Mouse (Mus musculus) small intestine, adult 2 months (tissue): Measurements from ENCODE around the gene Nhlrc3.

ENCODE experiments used
- CTCF ChIP-seq: fragments of 200-500 bp; IDR thresholded peaks from 2 replicates; pipeline ENCODE4 v1.5.1; 2012; ENCODE audit warnings: low read depth, mild to moderate bottlenecking, control low read depth, inconsistent platforms, low read length, moderate library complexity, mixed read lengths; ENCODE audit not compliant: insufficient replicate concordance, insufficient read length; ENCODE audit errors: extremely low read depth
- POLR2A ChIP-seq: fragments of 200-500 bp; IDR thresholded peaks from 2 replicates; pipeline ENCODE4 v1.6.1; 2012; ENCODE audit warnings: low read depth, mild to moderate bottlenecking, control low read depth, inconsistent platforms, low read length, moderate library complexity

- no peak for TF ChIP-seq POLR2A
- TF ChIP-seq CTCF, result no peak
Measured at GRCm38 (mm10) chr3:53423576-53423975, 39.6 kb downstream of the Nhlrc3 start.
